Mouse (Mus musculus) mouse trophoblast stem cell (cell line): ENCODE results near the gene Cyb5r3.

ENCODE experiments used
- in situ Hi-C, 2 experiments: fragments of 300-500 bp; cut with MseI, MboI; formaldehyde crosslinking; loops; 2 replicates in 1 of 2; 3 replicates in 1 of 2; pipeline ENCODE4 v1.15.1; 2025

Cyb5r3 gene

DNA sequence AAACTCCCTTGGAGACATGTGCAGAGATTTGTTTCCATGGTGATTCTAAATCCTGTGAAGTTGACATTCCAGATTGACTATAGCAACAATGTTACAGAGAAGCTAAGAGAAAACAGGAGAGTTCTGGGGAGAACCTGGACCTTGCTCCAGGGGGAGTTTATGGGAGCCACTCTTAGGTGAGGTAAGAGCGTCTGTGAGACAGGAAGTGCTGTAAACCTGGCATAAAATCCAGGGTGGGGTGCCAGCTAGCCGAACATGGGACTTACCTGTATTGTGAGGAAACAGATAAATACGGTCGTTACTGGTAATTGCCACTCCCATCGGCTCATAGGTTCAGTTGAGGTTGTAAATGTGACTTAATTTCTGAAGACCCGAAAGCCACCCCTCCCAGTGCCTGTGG, 66.0 kb downstream of the Cyb5r3 start:
- in situ Hi-C loops, result no loop called here
